Mouse (Mus musculus): Measurements from ENCODE around the gene Casp6. TPM values are rescaled to one million over a fixed set of nuclear protein-coding genes. Genes with fewer than 3 reads are reported as not detected.

Casp6 gene
- total RNA-seq, 1 experiment: 6.2 TPM

DNA sequence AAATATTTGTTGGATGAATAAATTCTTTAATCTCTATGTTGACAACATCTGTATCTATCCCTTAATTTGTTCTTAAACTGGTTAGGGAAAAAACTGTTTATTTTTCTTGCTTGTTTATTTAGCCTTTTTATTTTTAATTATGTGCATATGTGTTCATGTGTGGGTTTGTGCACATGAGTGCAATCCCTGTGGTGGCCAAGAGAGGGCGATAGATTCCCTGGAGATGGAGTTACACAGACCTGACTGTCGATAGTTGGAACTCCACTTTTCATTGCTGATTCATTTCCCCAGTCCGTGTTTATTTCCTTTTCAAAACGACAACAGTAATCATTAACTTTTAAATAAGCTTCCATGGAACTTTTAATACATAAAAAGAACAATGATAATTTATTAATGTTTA, 31.2 kb downstream of the Casp6 start:
- H3K9me3 ChIP-seq (ENCODE audit: control insufficient read depth, insufficient read depth, low read depth, low read length): no peaks in the 10 kb centered on the region
- H3K9ac ChIP-seq (ENCODE audit: insufficient read depth, low read depth, low read length, poor library complexity, severe bottlenecking): no peak overlapping the region
- no peak overlapping the region for H3K4me3 ChIP-seq (ENCODE audit: insufficient read depth in 1 of 2, low read depth in 1 of 2, low read length in 2 of 2, poor library complexity in 1 of 2, severe bottlenecking in 1 of 2)
- H3K4me1 ChIP-seq (ENCODE audit: control insufficient read depth in 2 of 2, insufficient read depth in 2 of 2, low read length in 2 of 2, poor library complexity in 1 of 2): no peaks in the 10 kb centered on the region
- TF ChIP-seq ZNF384 (IDR thresholded peaks at IDR 0.05; ENCODE audit: low read depth, low read length) (no peak), CHD2 (IDR thresholded peaks at IDR 0.05; ENCODE audit: low read depth, low read length) (no peak), MAFK (IDR thresholded peaks at IDR 0.05; ENCODE audit: insufficient read depth, low read depth, low read length) (no peak), ZC3H11A (IDR thresholded peaks at IDR 0.05; ENCODE audit: borderline replicate concordance, low read depth, low read length) (peak; percentile 49; the same call in 1 of the 2 replicates), HCFC1 (IDR thresholded peaks at IDR 0.05; ENCODE audit: borderline replicate concordance, insufficient read depth, low read length) (no peak)
- peak; percentile 51 for DNase-seq (ENCODE audit: low read depth, low spot score)
- no peak overlapping the region for H3K27ac ChIP-seq (ENCODE audit: insufficient read depth, low read depth, low read length, poor library complexity, severe bottlenecking)
- in situ Hi-C loops (cut with MboI; ENCODE audit: low sequenced_read_pairs in 2 of 2, unreplicated experiment in 2 of 2): no loop called here
- H3K36me3 ChIP-seq (ENCODE audit: control insufficient read depth, insufficient read depth, low read length, poor library complexity, severe bottlenecking): no peaks in the 10 kb centered on the region

DNA sequence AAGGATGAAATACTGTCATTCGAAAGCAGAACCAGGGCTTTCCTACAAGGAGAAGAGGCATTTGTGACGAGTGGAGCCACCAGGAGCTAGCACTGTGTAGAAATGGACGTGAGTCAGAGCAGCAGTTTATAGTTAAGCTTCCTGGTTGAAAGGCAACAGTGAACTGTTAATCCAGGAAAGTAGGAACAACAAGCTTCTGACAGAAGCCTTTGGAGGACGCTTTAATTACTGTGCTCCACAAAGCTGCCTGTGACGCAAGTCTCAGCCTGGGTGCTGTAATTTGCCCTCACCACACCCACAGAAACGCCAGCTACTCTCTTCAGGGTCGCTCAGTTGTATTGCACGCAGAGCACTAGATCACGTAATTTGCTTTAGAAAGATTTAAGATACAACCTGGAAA, 35.3 kb downstream of the Casp6 start:
- Histone ChIP-seq H3K36me3 (ENCODE audit: control insufficient read depth, insufficient read depth, low read length, poor library complexity, severe bottlenecking) (no peaks in the 10 kb centered on the region), H3K9ac (ENCODE audit: insufficient read depth, low read depth, low read length, poor library complexity, severe bottlenecking) (no peak overlapping the region), H3K27ac (ENCODE audit: insufficient read depth, low read depth, low read length, poor library complexity, severe bottlenecking) (no peak overlapping the region), H3K4me3 (ENCODE audit: insufficient read depth in 1 of 2, low read depth in 1 of 2, low read length in 2 of 2, poor library complexity in 1 of 2, severe bottlenecking in 1 of 2) (no peak overlapping the region), H3K4me1 (ENCODE audit: control insufficient read depth in 2 of 2, insufficient read depth in 2 of 2, low read length in 2 of 2, poor library complexity in 1 of 2) (peaks cover 0 to 3% of the 10 kb centered on the region in 2 experiments; a peak in 1 of 4 replicates), H3K9me3 (ENCODE audit: control insufficient read depth, insufficient read depth, low read depth, low read length) (no peaks in the 10 kb centered on the region)
- in situ Hi-C loops (cut with MboI; ENCODE audit: low sequenced_read_pairs in 2 of 2, unreplicated experiment in 2 of 2): no loop called here
- no peak for DNase-seq (ENCODE audit: low read depth, low spot score)
- TF ChIP-seq ZC3H11A (IDR thresholded peaks at IDR 0.05; ENCODE audit: borderline replicate concordance, low read depth, low read length) (no peak), CHD2 (IDR thresholded peaks at IDR 0.05; ENCODE audit: low read depth, low read length) (no peak), MAFK (IDR thresholded peaks at IDR 0.05; ENCODE audit: insufficient read depth, low read depth, low read length) (no peak), ZNF384 (IDR thresholded peaks at IDR 0.05; ENCODE audit: low read depth, low read length) (no peak), HCFC1 (IDR thresholded peaks at IDR 0.05; ENCODE audit: borderline replicate concordance, insufficient read depth, low read length) (no peak)

DNA sequence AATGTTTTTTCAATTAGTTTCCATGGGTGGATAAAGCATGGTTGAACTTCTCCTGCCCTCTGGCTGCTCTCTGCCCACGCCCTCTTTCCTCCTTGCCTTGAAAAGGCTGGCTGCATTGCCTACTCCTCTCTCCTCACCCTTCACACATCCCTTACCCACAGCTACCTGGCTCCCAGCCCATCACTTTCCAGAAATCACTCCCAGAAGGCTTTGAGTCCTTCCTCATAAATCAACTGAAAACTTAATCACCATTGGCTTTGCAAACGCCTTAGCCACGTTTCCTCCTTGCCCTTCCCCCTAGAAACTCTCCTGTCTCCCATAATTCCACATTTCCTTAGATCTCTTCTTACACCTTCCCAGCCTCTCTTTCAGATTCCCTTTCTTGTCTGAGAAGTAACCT, 36.6 kb downstream of the Casp6 start:
- H3K36me3 ChIP-seq (ENCODE audit: control insufficient read depth, insufficient read depth, low read length, poor library complexity, severe bottlenecking): no peaks in the 10 kb centered on the region
- no peaks in the 10 kb centered on the region for H3K9me3 ChIP-seq (ENCODE audit: control insufficient read depth, insufficient read depth, low read depth, low read length)
- in situ Hi-C loops (cut with MboI; ENCODE audit: low sequenced_read_pairs in 2 of 2, unreplicated experiment in 2 of 2): no loop called here
- H3K9ac ChIP-seq (ENCODE audit: insufficient read depth, low read depth, low read length, poor library complexity, severe bottlenecking): no peak overlapping the region
- no peak overlapping the region for H3K27ac ChIP-seq (ENCODE audit: insufficient read depth, low read depth, low read length, poor library complexity, severe bottlenecking)
- TF ChIP-seq CHD2 (IDR thresholded peaks at IDR 0.05; ENCODE audit: low read depth, low read length) (no peak), ZNF384 (IDR thresholded peaks at IDR 0.05; ENCODE audit: low read depth, low read length) (no peak)
- no peak overlapping the region for H3K4me3 ChIP-seq (ENCODE audit: insufficient read depth in 1 of 2, low read depth in 1 of 2, low read length in 2 of 2, poor library complexity in 1 of 2, severe bottlenecking in 1 of 2)
- H3K4me1 ChIP-seq (ENCODE audit: control insufficient read depth in 2 of 2, insufficient read depth in 2 of 2, low read length in 2 of 2, poor library complexity in 1 of 2): peaks cover 0 to 3% of the 10 kb centered on the region in 2 experiments; a peak in 1 of 4 replicates
- no peak for DNase-seq (ENCODE audit: low read depth, low spot score)

DNA sequence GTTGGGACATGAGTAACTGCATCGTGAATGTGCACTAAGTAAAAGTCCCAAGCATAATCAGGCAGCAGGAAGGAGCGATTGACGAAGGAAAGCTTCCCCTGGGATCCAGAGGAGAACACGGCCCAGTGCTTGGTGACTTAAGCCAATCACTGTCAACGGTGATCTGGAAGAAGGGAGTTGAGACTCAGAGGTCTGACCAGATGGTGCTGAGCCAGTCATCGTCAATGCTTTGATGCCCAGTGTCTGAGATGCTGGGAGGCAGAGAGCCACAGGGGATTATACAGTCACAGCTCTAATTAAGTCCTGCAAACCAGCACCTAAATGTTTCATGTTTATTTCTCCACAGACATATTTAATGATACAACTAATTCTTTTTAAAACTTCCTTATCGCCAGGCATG, 37.8 kb downstream of the Casp6 start:
- in situ Hi-C loops (cut with MboI; ENCODE audit: low sequenced_read_pairs in 2 of 2, unreplicated experiment in 2 of 2): no loop called here
- Histone ChIP-seq H3K27ac (ENCODE audit: insufficient read depth, low read depth, low read length, poor library complexity, severe bottlenecking) (no peak overlapping the region), H3K9ac (ENCODE audit: insufficient read depth, low read depth, low read length, poor library complexity, severe bottlenecking) (no peak overlapping the region), H3K36me3 (ENCODE audit: control insufficient read depth, insufficient read depth, low read length, poor library complexity, severe bottlenecking) (no peaks in the 10 kb centered on the region), H3K9me3 (ENCODE audit: control insufficient read depth, insufficient read depth, low read depth, low read length) (no peaks in the 10 kb centered on the region), H3K4me1 (ENCODE audit: control insufficient read depth in 2 of 2, insufficient read depth in 2 of 2, low read length in 2 of 2, poor library complexity in 1 of 2) (peaks cover 0 to 3% of the 10 kb centered on the region in 2 experiments; a peak in 1 of 4 replicates), H3K4me3 (ENCODE audit: insufficient read depth in 1 of 2, low read depth in 1 of 2, low read length in 2 of 2, poor library complexity in 1 of 2, severe bottlenecking in 1 of 2) (no peak overlapping the region)
- no peak for TF ChIP-seq CHD2 (IDR thresholded peaks at IDR 0.05; ENCODE audit: low read depth, low read length)
- no peak for TF ChIP-seq ZNF384 (IDR thresholded peaks at IDR 0.05; ENCODE audit: low read depth, low read length)
- no peak for TF ChIP-seq MAFK (IDR thresholded peaks at IDR 0.05; ENCODE audit: insufficient read depth, low read depth, low read length)
- TF ChIP-seq HCFC1 (IDR thresholded peaks at IDR 0.05; ENCODE audit: borderline replicate concordance, insufficient read depth, low read length): no peak
- TF ChIP-seq ZC3H11A (IDR thresholded peaks at IDR 0.05; ENCODE audit: borderline replicate concordance, low read depth, low read length): no peak
- no peak for DNase-seq (ENCODE audit: low read depth, low spot score)

DNA sequence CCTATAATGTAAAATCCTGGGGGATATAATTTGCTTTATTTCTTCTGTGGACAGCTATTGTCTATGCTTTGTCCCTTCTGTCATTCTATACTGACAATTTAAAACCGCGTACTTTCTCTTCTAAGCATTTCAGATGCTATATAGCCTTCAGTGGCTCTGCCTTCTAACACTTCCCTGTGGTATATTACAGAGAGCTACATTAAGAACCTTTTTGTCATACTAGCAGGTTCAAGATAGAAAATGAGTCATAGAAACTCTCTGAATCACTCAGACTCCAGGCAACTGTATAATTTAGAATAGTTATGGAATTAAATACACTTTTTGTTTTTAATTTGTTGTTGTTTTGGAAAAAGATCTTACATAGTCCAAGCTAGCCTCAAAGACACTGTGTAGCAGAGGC, 39.6 kb downstream of the Casp6 start:
- Histone ChIP-seq H3K36me3 (ENCODE audit: control insufficient read depth, insufficient read depth, low read length, poor library complexity, severe bottlenecking) (no peaks in the 10 kb centered on the region), H3K9ac (ENCODE audit: insufficient read depth, low read depth, low read length, poor library complexity, severe bottlenecking) (no peak overlapping the region), H3K4me3 (ENCODE audit: insufficient read depth in 1 of 2, low read depth in 1 of 2, low read length in 2 of 2, poor library complexity in 1 of 2, severe bottlenecking in 1 of 2) (no peak overlapping the region), H3K4me1 (ENCODE audit: control insufficient read depth in 2 of 2, insufficient read depth in 2 of 2, low read length in 2 of 2, poor library complexity in 1 of 2) (peaks cover 0 to 3% of the 10 kb centered on the region in 2 experiments; a peak in 1 of 4 replicates), H3K27ac (ENCODE audit: insufficient read depth, low read depth, low read length, poor library complexity, severe bottlenecking) (no peak overlapping the region), H3K9me3 (ENCODE audit: control insufficient read depth, insufficient read depth, low read depth, low read length) (no peaks in the 10 kb centered on the region)
- no peak for TF ChIP-seq ZNF384 (IDR thresholded peaks at IDR 0.05; ENCODE audit: low read depth, low read length)
- TF ChIP-seq CHD2 (IDR thresholded peaks at IDR 0.05; ENCODE audit: low read depth, low read length): no peak
- no peak for TF ChIP-seq MAFK (IDR thresholded peaks at IDR 0.05; ENCODE audit: insufficient read depth, low read depth, low read length)
- no peak for TF ChIP-seq HCFC1 (IDR thresholded peaks at IDR 0.05; ENCODE audit: borderline replicate concordance, insufficient read depth, low read length)
- no peak for TF ChIP-seq ZC3H11A (IDR thresholded peaks at IDR 0.05; ENCODE audit: borderline replicate concordance, low read depth, low read length)
- no peak for DNase-seq (ENCODE audit: low read depth, low spot score)
- in situ Hi-C loops (cut with MboI; ENCODE audit: low sequenced_read_pairs in 2 of 2, unreplicated experiment in 2 of 2): no loop called here
